Comparison of ENCODE assay signal across 12 mouse cellular contexts in the genomic region with DNA sequence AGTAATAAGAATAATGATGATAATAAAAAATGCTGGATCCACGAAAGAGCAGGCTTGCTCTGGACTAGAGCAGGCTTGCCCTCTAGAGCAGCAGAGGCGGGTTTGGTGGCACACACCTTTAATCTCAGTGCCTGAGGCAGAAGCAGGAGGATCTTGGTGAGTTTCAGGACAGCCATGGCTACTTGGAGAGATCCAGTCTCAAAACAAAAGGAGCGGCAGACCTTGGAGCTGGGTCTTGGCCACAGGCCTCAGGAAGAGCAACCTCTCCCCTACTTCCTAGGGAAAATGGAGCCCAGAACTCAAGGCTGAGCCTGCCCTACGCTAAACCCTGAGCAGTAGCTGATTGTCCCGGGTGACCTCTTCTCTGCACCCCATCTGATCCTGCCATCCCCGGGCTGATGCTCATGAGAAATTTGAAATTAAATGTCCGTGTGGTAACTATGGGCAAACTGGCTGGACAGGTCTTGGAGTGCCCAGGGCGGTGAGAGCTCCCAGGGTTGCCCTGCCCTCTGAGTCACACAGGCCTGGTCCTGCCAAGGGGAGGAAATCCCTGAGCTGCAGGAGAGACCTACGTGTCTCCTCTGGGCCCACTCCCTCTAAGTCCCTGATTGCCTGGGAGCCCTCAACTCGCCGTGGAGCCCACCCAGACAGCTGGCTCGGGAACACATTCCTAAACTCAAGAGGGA. TPM values are rescaled to one million over a fixed set of nuclear protein-coding genes. Genes with fewer than 3 reads are reported as not detected.
DNase-seq lines count a peak whose midpoint lies in the region; ATAC-seq and TF ChIP-seq lines count a peak whose summit lies in the region.
"Had no signal": no experiment of that assay in that cellular context is flagged by ENCODE, and none has a peak within 500 bp of the region (broad histone marks: within the 10 kb centered on the region; RNA-seq: fewer than 3 reads in every experiment).

No protein-coding gene starts in this region.

- H3K27ac ChIP-seq in heart, postnatal 0 days (ENCODE audit: low read depth), result peak overlapping the region; percentile 90
- H3K27ac ChIP-seq in embryonic facial prominence, embryonic 15.5 days (replicated peaks), result peak overlapping the region; percentile 11; the same call in 1 of the 2 replicates
- peak overlapping the region; percentile 42 for H3K27ac ChIP-seq in small intestine, adult 2 months (ENCODE audit: insufficient read depth, low read depth, low read length)
- H3K27ac ChIP-seq: liver, embryonic 14.5 days had no signal

- 61% methylated on average over 12 of the region's 12 CpGs for WGBS in heart, postnatal 0 days
- 53% methylated on average over 12 of the region's 12 CpGs for WGBS in embryonic facial prominence, embryonic 15.5 days
- WGBS in small intestine, adult 2 months, result 51% methylated on average over 12 of the region's 12 CpGs

- TF ChIP-seq EP300 in heart, postnatal 0 days (IDR thresholded peaks at IDR 0.05; ENCODE audit: low read depth), result no peak

- intact Hi-C loops in heart, postnatal 14 days (cut with DNase I), result no loop called here

- no peak overlapping the region for H3K4me2 ChIP-seq in heart, postnatal 0 days (ENCODE audit: low read depth, low read length)
- no peak overlapping the region for H3K4me2 ChIP-seq in embryonic facial prominence, embryonic 15.5 days (replicated peaks)

- TF ChIP-seq POLR2A in small intestine, adult 2 months (IDR thresholded peaks at IDR 0.05; ENCODE audit: low read depth, low read length), result no peak

- TF ChIP-seq CTCF in heart, postnatal 0 days (IDR thresholded peaks at IDR 0.05; ENCODE audit: low read depth), result no peak
- no peak for TF ChIP-seq CTCF in small intestine, adult 2 months (IDR thresholded peaks at IDR 0.05; ENCODE audit: extremely low read depth, insufficient read length, insufficient replicate concordance, low read depth, low read length)

- no peak for ATAC-seq in heart, postnatal 0 days (ENCODE audit: insufficient read depth, low read depth)
- ATAC-seq in embryonic facial prominence, embryonic 15.5 days (ENCODE audit: insufficient number of reproducible peaks, low FRiP score, low TSS enrichment, low read depth), result no peak
- ATAC-seq: inflammation-experienced regulatory T-cells, adult 6 months had no signal

- H3K27me3 ChIP-seq in heart, postnatal 0 days (ENCODE audit: control insufficient read depth, insufficient read depth, low read length), result no peaks in the 10 kb centered on the region
- no peaks in the 10 kb centered on the region for H3K27me3 ChIP-seq in embryonic facial prominence, embryonic 15.5 days
- no peaks in the 10 kb centered on the region for H3K27me3 ChIP-seq in small intestine, adult 2 months (ENCODE audit: control insufficient read depth, insufficient read depth, low read length)

- no peaks in the 10 kb centered on the region for H3K9me3 ChIP-seq in heart, postnatal 0 days (replicated peaks; ENCODE audit: control insufficient read depth, low read length)
- H3K9me3 ChIP-seq in embryonic facial prominence, embryonic 15.5 days (replicated peaks), result no peaks in the 10 kb centered on the region
- H3K9me3 ChIP-seq: G1E had no signal

- DNase-seq in heart, postnatal 0 days (ENCODE audit: low spot score), result no peak
- no peak for DNase-seq in heart, postnatal 14 days
- peak; percentile 59 to 80 for DNase-seq in kidney, postnatal 25 days
- DNase-seq in frontal cortex, postnatal 36 days (ENCODE audit: low spot score in 2 of 2), result no peak
- DNase-seq in layer of hippocampus, adult 18-20 months (ENCODE audit: low spot score in 2 of 2), result no peak
- no peak for DNase-seq in left cerebral cortex, adult 11 months (ENCODE audit: low spot score)
- DNase-seq: thymus, postnatal 25 days had no signal

- H3K9ac ChIP-seq in heart, postnatal 0 days (replicated peaks; ENCODE audit: low read depth, low read length), result 0 out of 2 replicates have a peak overlapping the region, but pooled peaks have one; percentile 9
- no peak overlapping the region for H3K9ac ChIP-seq in embryonic facial prominence, embryonic 15.5 days
- H3K9ac ChIP-seq: liver, embryonic 14.5 days had no signal

- H3K4me1 ChIP-seq in heart, postnatal 0 days (ENCODE audit: control insufficient read depth, insufficient read depth), result peaks cover 57% of the 10 kb centered on the region
- peaks cover 43% of the 10 kb centered on the region for H3K4me1 ChIP-seq in embryonic facial prominence, embryonic 15.5 days
- H3K4me1 ChIP-seq in small intestine, adult 2 months (ENCODE audit: control insufficient read depth, insufficient read depth, insufficient read length, low read length), result peaks cover 55% of the 10 kb centered on the region

- no peak overlapping the region for H3K4me3 ChIP-seq in heart, postnatal 0 days (ENCODE audit: low read depth, low read length)
- H3K4me3 ChIP-seq in embryonic facial prominence, embryonic 15.5 days (replicated peaks), result no peak overlapping the region
- no peak overlapping the region for H3K4me3 ChIP-seq in small intestine, adult 2 months (ENCODE audit: low read depth, low read length)

- no peaks in the 10 kb centered on the region for H3K36me3 ChIP-seq in heart, postnatal 0 days (replicated peaks; ENCODE audit: control insufficient read depth, insufficient read depth, low read length)
- H3K36me3 ChIP-seq in embryonic facial prominence, embryonic 15.5 days, result no peaks in the 10 kb centered on the region
- peaks cover 13% of the 10 kb centered on the region for H3K36me3 ChIP-seq in small intestine, adult 2 months (ENCODE audit: control insufficient read depth, insufficient read depth, low read length)
- H3K36me3 ChIP-seq: G1E had no signal

RNA-seq across cellular contexts. Expression of a gene that starts 13.8 kb away (rescaled TPM):
- 3.4 TPM in 1 of 2 replicates, not detected in the other for total RNA-seq in heart, postnatal 0 days (2014; rRNA removed; ENCODE audit: low replicate concordance)
- 1.1 and 1.4 TPM in 2 replicates for polyA plus RNA-seq in heart, postnatal 0 days (2015; fragmentation: Nextera tagmentation; extraction: Ambion mirVana)
- total RNA-seq in heart, postnatal 14 days (2021), result not detected
- 0.31 and 0.37 TPM in 2 replicates for polyA plus RNA-seq in embryonic facial prominence, embryonic 15.5 days (2015; fragmentation: Nextera tagmentation; extraction: Ambion mirVana)
- polyA plus RNA-seq in small intestine, adult 2 months (2012; rRNA removed), result 0.08 TPM in 1 of 2 replicates, not detected in the other
- not detected for total RNA-seq in layer of hippocampus, adult 18-20 months (2021)
- total RNA-seq: G1E had no signal
- polyA plus RNA-seq: G1E; inflammation-experienced regulatory T-cells, adult 6 months had no signal

RNA-seq across cellular contexts. Expression of a gene that starts 14.6 kb away (rescaled TPM):
- 1.3 and 1.8 TPM in 2 replicates for total RNA-seq in heart, postnatal 0 days (2014; rRNA removed; ENCODE audit: low replicate concordance)
- polyA plus RNA-seq in heart, postnatal 0 days (2015; fragmentation: Nextera tagmentation; extraction: Ambion mirVana), result 0.92 and 1.0 TPM in 2 replicates
- total RNA-seq in heart, postnatal 14 days (2021), result 1 to 10 TPM; 1.8 to 2.1 TPM
- 5.2 and 6.2 TPM in 2 replicates for polyA plus RNA-seq in embryonic facial prominence, embryonic 15.5 days (2015; fragmentation: Nextera tagmentation; extraction: Ambion mirVana)
- 21.8 and 27.3 TPM in 2 replicates for polyA plus RNA-seq in small intestine, adult 2 months (2012; rRNA removed)
- under 1 TPM; 0.52 to 0.58 TPM for total RNA-seq in layer of hippocampus, adult 18-20 months (2021)
- polyA plus RNA-seq: inflammation-experienced regulatory T-cells, adult 6 months had no signal

RNA-seq across cellular contexts. Expression of a gene that starts 50.6 kb away (rescaled TPM):
- not detected in 2 replicates for total RNA-seq in heart, postnatal 0 days (2014; rRNA removed; ENCODE audit: low replicate concordance)
- polyA plus RNA-seq in heart, postnatal 0 days (2015; fragmentation: Nextera tagmentation; extraction: Ambion mirVana), result 0.86 and 1.0 TPM in 2 replicates
- total RNA-seq in heart, postnatal 14 days (2021), result under 1 TPM in 1 of 2 experiments, not detected in 1; 0.44 TPM
- polyA plus RNA-seq in embryonic facial prominence, embryonic 15.5 days (2015; fragmentation: Nextera tagmentation; extraction: Ambion mirVana), result 6.3 and 6.6 TPM in 2 replicates
- 2.1 and 2.5 TPM in 2 replicates for polyA plus RNA-seq in small intestine, adult 2 months (2012; rRNA removed)
- total RNA-seq in layer of hippocampus, adult 18-20 months (2021), result under 1 TPM in 1 of 2 experiments, not detected in 1; 0.53 TPM
- total RNA-seq: G1E had no signal
- polyA plus RNA-seq: inflammation-experienced regulatory T-cells, adult 6 months had no signal

RNA-seq across cellular contexts. Expression of a gene that starts 51.1 kb away (rescaled TPM):
- total RNA-seq in heart, postnatal 0 days (2014; rRNA removed; ENCODE audit: low replicate concordance), result 14.7 and 26.4 TPM in 2 replicates
- polyA plus RNA-seq in heart, postnatal 0 days (2015; fragmentation: Nextera tagmentation; extraction: Ambion mirVana), result 11.5 and 11.9 TPM in 2 replicates
- total RNA-seq in heart, postnatal 14 days (2021), result 10 to 100 TPM; 14.9 to 15.6 TPM
- polyA plus RNA-seq in embryonic facial prominence, embryonic 15.5 days (2015; fragmentation: Nextera tagmentation; extraction: Ambion mirVana), result 30.0 and 32.4 TPM in 2 replicates
- 6.2 and 13.3 TPM in 2 replicates for polyA plus RNA-seq in small intestine, adult 2 months (2012; rRNA removed)
- 10 to 100 TPM; 19.1 to 23.9 TPM for total RNA-seq in layer of hippocampus, adult 18-20 months (2021)

RNA-seq across cellular contexts. Expression of a gene that starts 53.8 kb away (rescaled TPM):
- total RNA-seq in heart, postnatal 0 days (2014; rRNA removed; ENCODE audit: low replicate concordance), result 231 and 248 TPM in 2 replicates
- 180 and 187 TPM in 2 replicates for polyA plus RNA-seq in heart, postnatal 0 days (2015; fragmentation: Nextera tagmentation; extraction: Ambion mirVana)
- 100 to 1,000 TPM in 1 of 2 experiments, 10 to 100 TPM in 1; 93.8 to 126 TPM for total RNA-seq in heart, postnatal 14 days (2021)
- 552 and 575 TPM in 2 replicates for polyA plus RNA-seq in embryonic facial prominence, embryonic 15.5 days (2015; fragmentation: Nextera tagmentation; extraction: Ambion mirVana)
- polyA plus RNA-seq in small intestine, adult 2 months (2012; rRNA removed), result 49.9 and 54.9 TPM in 2 replicates
- 10 to 100 TPM; 43.4 to 43.6 TPM for total RNA-seq in layer of hippocampus, adult 18-20 months (2021)

Comparison
In these comparisons a context has a peak if more than half of its experiments do, and no peak if none do; other contexts are left out.
1. DNase-seq: peak in kidney, postnatal 25 days (2 of 2); none in heart, postnatal 0 days (single experiment), heart, postnatal 14 days (0 of 2), frontal cortex, postnatal 36 days (0 of 2), layer of hippocampus, adult 18-20 months (0 of 2) and left cerebral cortex, adult 11 months (single experiment).
2. H3K27ac ChIP-seq: peak in every context shown above with its lines; median percentile 90 in heart, postnatal 0 days; 42 in small intestine, adult 2 months; 11 in embryonic facial prominence, embryonic 15.5 days.